Mouse (Mus musculus): ENCODE measurements around the gene Gm42669.

The Gm42669 gene

GRCm38 (mm10) chr5:107521386-107521785 is 14.0 kb downstream of the Gm42669 start:
- DNase-seq (ENCODE audit: low read depth in 2 of 2, low spot score in 2 of 2): no peak

GRCm38 (mm10) chr5:107521897-107522296 is 14.5 kb downstream of the Gm42669 start:
- DNase-seq (ENCODE audit: low read depth in 2 of 2, low spot score in 2 of 2): no peak

GRCm38 (mm10) chr5:107524281-107524680 is 16.9 kb downstream of the Gm42669 start:
- no peak for DNase-seq (ENCODE audit: low read depth in 2 of 2, low spot score in 2 of 2)

- no peak for DNase-seq (ENCODE audit: low read depth in 2 of 2, low spot score in 2 of 2)
Measured at GRCm38 (mm10) chr5:107528856-107529255, 21.4 kb downstream of the Gm42669 start.

GRCm38 (mm10) chr5:107533590-107533989 is 26.2 kb downstream of the Gm42669 start:
- no peak for DNase-seq (ENCODE audit: low read depth in 2 of 2, low spot score in 2 of 2)

- no peak for DNase-seq (ENCODE audit: low read depth in 2 of 2, low spot score in 2 of 2)
Measured at GRCm38 (mm10) chr5:107534581-107534980, 27.2 kb downstream of the Gm42669 start, which contains the start of gene 1700028K03Rik. 1700028K03Rik (plus strand) TSS chr5:107534709.

GRCm38 (mm10) chr5:107541696-107542095 is 34.3 kb downstream of the Gm42669 start:
- DNase-seq (ENCODE audit: low read depth in 2 of 2, low spot score in 2 of 2): no peak

GRCm38 (mm10) chr5:107545927-107546326 is 38.5 kb downstream of the Gm42669 start:
- DNase-seq (ENCODE audit: low read depth in 2 of 2, low spot score in 2 of 2): peak in 1 of 2 experiments; percentile 12

- DNase-seq (ENCODE audit: low read depth in 2 of 2, low spot score in 2 of 2): no peak
Measured at GRCm38 (mm10) chr5:107547955-107548354, 40.5 kb downstream of the Gm42669 start.

GRCm38 (mm10) chr5:107548444-107548843 is 41.0 kb downstream of the Gm42669 start:
- no peak for DNase-seq (ENCODE audit: low read depth in 2 of 2, low spot score in 2 of 2)

- DNase-seq (ENCODE audit: low read depth in 2 of 2, low spot score in 2 of 2): no peak
Measured at GRCm38 (mm10) chr5:107554336-107554735, 46.9 kb downstream of the Gm42669 start.

GRCm38 (mm10) chr5:107556969-107557368 is 49.5 kb downstream of the Gm42669 start:
- DNase-seq (ENCODE audit: low read depth in 2 of 2, low spot score in 2 of 2): no peak

GRCm38 (mm10) chr5:107569148-107569547 is 61.7 kb downstream of the Gm42669 start:
- no peak for DNase-seq (ENCODE audit: low read depth in 2 of 2, low spot score in 2 of 2)

GRCm38 (mm10) chr5:107597301-107598077 is 90.1 kb downstream of the Gm42669 start, which contains the start of the genes Rpap2 and Glmn:
Rpap2 (plus strand) TSS chr5:107597373.
Glmn (minus strand) TSS chr5:107597888.
- peak; percentile 78 to 79 for DNase-seq (ENCODE audit: low read depth in 2 of 2, low spot score in 2 of 2)

- DNase-seq (ENCODE audit: low read depth in 2 of 2, low spot score in 2 of 2): no peak
Measured at GRCm38 (mm10) chr5:107598380-107598779, 91.0 kb downstream of the Gm42669 start.

- peak; percentile 53 to 72 for DNase-seq (ENCODE audit: low read depth in 2 of 2, low spot score in 2 of 2)
Measured at GRCm38 (mm10) chr5:107611224-107611623, 103.8 kb downstream of the Gm42669 start.

GRCm38 (mm10) chr5:107617986-107618385 is 110.6 kb downstream of the Gm42669 start:
- no peak for DNase-seq (ENCODE audit: low read depth in 2 of 2, low spot score in 2 of 2)

GRCm38 (mm10) chr5:107621327-107621726 is 113.9 kb downstream of the Gm42669 start:
- no peak for DNase-seq (ENCODE audit: low read depth in 2 of 2, low spot score in 2 of 2)
